In the genomic region with DNA sequence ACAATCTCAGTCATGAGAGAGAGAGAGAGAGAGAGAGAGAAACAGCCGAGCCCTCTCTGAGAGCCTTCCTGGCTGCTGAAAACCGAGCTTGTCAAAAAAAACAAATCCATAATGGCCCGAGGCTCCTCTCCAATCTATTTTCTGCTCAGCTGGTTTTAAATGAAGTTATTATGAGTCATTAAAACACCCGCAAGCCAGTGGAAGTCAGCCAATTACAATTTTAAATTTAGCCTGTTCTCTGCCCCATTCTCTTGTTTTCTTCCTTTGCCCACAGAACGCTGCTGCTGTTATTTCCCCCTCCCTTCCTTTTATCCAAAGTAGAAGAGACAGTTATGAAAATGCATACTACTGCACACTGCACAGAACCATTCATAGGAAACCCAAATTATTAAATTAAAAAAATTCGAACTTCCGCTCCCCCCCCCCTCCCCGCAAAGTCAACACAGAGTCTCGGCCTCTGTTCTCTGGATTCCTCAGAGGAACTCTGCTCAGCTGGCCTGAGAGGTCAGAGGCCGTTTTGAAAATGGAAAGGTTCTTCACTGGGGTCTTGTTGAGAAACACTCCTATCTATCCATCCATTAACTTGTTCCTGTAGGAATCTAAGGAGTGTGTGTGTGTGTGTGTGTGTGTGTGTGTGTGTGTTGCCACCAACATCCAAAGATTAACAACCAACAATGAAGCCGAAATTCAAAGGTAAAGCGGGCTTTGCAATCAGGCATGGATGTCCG, we compare ENCODE assay signal across 8 mouse cellular contexts.
DNase-seq lines count a peak whose midpoint lies in the region; ATAC-seq lines count a peak whose summit lies in the region.

No protein-coding gene starts in this region.

- no peak overlapping the region for H3K9ac ChIP-seq in hindbrain, embryonic 11.5 days (ENCODE audit: low read depth, low read length)
- H3K9ac ChIP-seq in limb, embryonic 15.5 days, result no peak overlapping the region

- H3K27ac ChIP-seq in hindbrain, embryonic 11.5 days (ENCODE audit: low read depth, low read length), result peak overlapping the region; percentile 67; the same call in 1 of the 2 replicates
- no peak overlapping the region for H3K27ac ChIP-seq in limb, embryonic 15.5 days

- H3K27me3 ChIP-seq in hindbrain, embryonic 11.5 days (ENCODE audit: control insufficient read depth, insufficient read depth, low read length), result no peaks in the 10 kb centered on the region
- peaks cover 49% of the 10 kb centered on the region for H3K27me3 ChIP-seq in limb, embryonic 15.5 days

- peaks cover 6% of the 10 kb centered on the region for H3K4me1 ChIP-seq in hindbrain, embryonic 11.5 days (replicated peaks; ENCODE audit: control insufficient read depth, insufficient read depth, low read length)
- peaks cover 76% of the 10 kb centered on the region for H3K4me1 ChIP-seq in limb, embryonic 15.5 days

- H3K36me3 ChIP-seq in hindbrain, embryonic 11.5 days (ENCODE audit: control insufficient read depth, insufficient read depth, low read length), result no peaks in the 10 kb centered on the region
- no peaks in the 10 kb centered on the region for H3K36me3 ChIP-seq in limb, embryonic 15.5 days

- H3K4me2 ChIP-seq in hindbrain, embryonic 11.5 days (replicated peaks; ENCODE audit: low read depth, low read length), result no peak overlapping the region
- 0 out of 2 replicates have a peak overlapping the region, but pooled peaks have one; percentile 5 for H3K4me2 ChIP-seq in limb, embryonic 15.5 days

- ATAC-seq in hindbrain, embryonic 11.5 days (ENCODE audit: low FRiP score), result 0 out of 2 replicates have a peak, but pooled peaks have one; percentile 58
- ATAC-seq in limb, embryonic 15.5 days (ENCODE audit: insufficient number of reproducible peaks, low FRiP score, low TSS enrichment, low read depth), result no peak

- DNase-seq in embryo, embryonic 11 days, result peak; percentile 46
- no peak for DNase-seq in embryo, embryonic 10 days (ENCODE audit: low spot score)
- peak; percentile 72 to 78 for DNase-seq in right cerebral cortex, adult 2 months (ENCODE audit: low spot score in 2 of 2)
- DNase-seq in right cerebral cortex, postnatal 4 days, result no peak
- no peak for DNase-seq in hindbrain, embryonic 11.5 days (ENCODE audit: low spot score)
- peak; percentile 96 for DNase-seq in telencephalon, adult 2 months (ENCODE audit: low read depth, low spot score)
- no peak for DNase-seq in adrenal gland, postnatal 36 days

- 33% methylated on average over 13 of the region's 13 CpGs for WGBS in hindbrain, embryonic 11.5 days
- 39% methylated on average over 13 of the region's 13 CpGs for WGBS in limb, embryonic 15.5 days

- no peak overlapping the region for H3K4me3 ChIP-seq in hindbrain, embryonic 11.5 days (ENCODE audit: low read depth, low read length)
- no peak overlapping the region for H3K4me3 ChIP-seq in limb, embryonic 15.5 days

- no peaks in the 10 kb centered on the region for H3K9me3 ChIP-seq in hindbrain, embryonic 11.5 days (ENCODE audit: control insufficient read depth, low read length)
- no peaks in the 10 kb centered on the region for H3K9me3 ChIP-seq in limb, embryonic 15.5 days

Comparison
In these comparisons a context has a peak if more than half of its experiments do, and no peak if none do; other contexts are left out.
1. DNase-seq: peak in embryo, embryonic 11 days (single experiment), right cerebral cortex, adult 2 months (2 of 2) and telencephalon, adult 2 months (single experiment); none in embryo, embryonic 10 days (single experiment), right cerebral cortex, postnatal 4 days (single experiment), hindbrain, embryonic 11.5 days (single experiment) and adrenal gland, postnatal 36 days (0 of 2).